Mouse (Mus musculus) left cerebral cortex, postnatal 10 days (tissue): Measurements from ENCODE around the gene Naa50. TPM values are rescaled to one million over a fixed set of nuclear protein-coding genes. Genes with fewer than 3 reads are reported as not detected.

ENCODE experiments used
- DNase-seq, 2 experiments: peaks; one replicate each; pipeline ENCODE4 v3.0.0; 2021 to 2022; ENCODE audit warnings: low spot score in 2 of 2, mixed read lengths in 1 of 2; ENCODE audit errors: extremely low spot score in 1 of 2
- intact Hi-C: fragments of 180-260 bp; cut with DNase I; formaldehyde crosslinking; loops from one replicate; pipeline ENCODE4 v1.15.1; 2025
- total RNA-seq, 2 experiments: library from RNA; stranded (reverse); gene quantifications; 2 replicates each; pipeline ENCODE4 v1.2.3; 2021

Naa50 gene
- total RNA-seq, 2 experiments from 2014 or later, result 53.9 to 55.2 TPM

GRCm38 (mm10) chr16:44138377-44138978, 1.2 kb upstream of the Naa50 start:
- peak in 1 of 2 experiments; percentile 37 for DNase-seq
- intact Hi-C loops, result no loop called here

- DNase-seq, result peak; percentile 92 to 94
- intact Hi-C loops, result no loop called here
Measured at GRCm38 (mm10) chr16:44138979-44139535, 573 bp upstream of the Naa50 start.

GRCm38 (mm10) chr16:44140186-44140787, 657 bp downstream of the Naa50 start:
- intact Hi-C loops, result no loop called here
- DNase-seq, result peak; percentile 71 to 86

GRCm38 (mm10) chr16:44141483-44141882, 1.9 kb downstream of the Naa50 start:
- intact Hi-C loops, result no loop called here

GRCm38 (mm10) chr16:44149002-44149767, 9.6 kb downstream of the Naa50 start:
- intact Hi-C loops, result no loop called here
- DNase-seq, result no peak

More at GRCm38 (mm10) chr16:44141483-44141882, 1.9 kb downstream of the Naa50 start:
- DNase-seq, result peak in 1 of 2 experiments; percentile 18

- intact Hi-C loops, result no loop called here
- DNase-seq, result no peak
Measured at GRCm38 (mm10) chr16:44154497-44155057, 14.9 kb downstream of the Naa50 start.

- intact Hi-C loops, result no loop called here
- no peak for DNase-seq
Measured at GRCm38 (mm10) chr16:44159325-44159724, 19.7 kb downstream of the Naa50 start.

GRCm38 (mm10) chr16:44163831-44164230, 24.2 kb downstream of the Naa50 start:
- no peak for DNase-seq
- intact Hi-C loops, result no loop called here

GRCm38 (mm10) chr16:44165182-44165581, 25.6 kb downstream of the Naa50 start:
- no peak for DNase-seq
- intact Hi-C loops, result no loop called here

GRCm38 (mm10) chr16:44168990-44169389, 29.4 kb downstream of the Naa50 start:
- DNase-seq, result no peak

GRCm38 (mm10) chr16:44172297-44173154, 32.9 kb downstream of the Naa50 start:
- DNase-seq, result peak; percentile 98 to 100
- intact Hi-C loops, result no loop called here

More at GRCm38 (mm10) chr16:44168990-44169389, 29.4 kb downstream of the Naa50 start:
- intact Hi-C loops, result no loop called here

- intact Hi-C loops, result no loop called here
- DNase-seq, result peak; percentile 22 to 74
Measured at GRCm38 (mm10) chr16:44173155-44173941, 33.7 kb downstream of the Naa50 start, which contains the start of gene Usf3. Gene Usf3 (plus strand): TSS chr16:44173246.

GRCm38 (mm10) chr16:44173966-44174530, 34.4 kb downstream of the Naa50 start:
- no peak for DNase-seq
- intact Hi-C loops, result no loop called here

- DNase-seq, result no peak
- intact Hi-C loops, result no loop called here
Measured at GRCm38 (mm10) chr16:44175001-44175400, 35.4 kb downstream of the Naa50 start.

- DNase-seq, result no peak
- intact Hi-C loops, result no loop called here
Measured at GRCm38 (mm10) chr16:44176511-44176910, 36.9 kb downstream of the Naa50 start.

- intact Hi-C loops, result no loop called here
- no peak for DNase-seq
Measured at GRCm38 (mm10) chr16:44178555-44178954, 38.9 kb downstream of the Naa50 start.

GRCm38 (mm10) chr16:44182597-44182996, 43.0 kb downstream of the Naa50 start:
- no peak for DNase-seq
- intact Hi-C loops, result no loop called here
